Mouse (Mus musculus) urinary bladder, postnatal 25 days (tissue): ENCODE results near the gene Syt15.
A peak's percentile ranks its signal among the peaks of the same experiment; 100 is the strongest.

Source experiments
- DNase-seq: peaks from one replicate; pipeline ENCODE4 v3.0.0; 2022; ENCODE audit warnings: low spot score

The Syt15 gene

DNA sequence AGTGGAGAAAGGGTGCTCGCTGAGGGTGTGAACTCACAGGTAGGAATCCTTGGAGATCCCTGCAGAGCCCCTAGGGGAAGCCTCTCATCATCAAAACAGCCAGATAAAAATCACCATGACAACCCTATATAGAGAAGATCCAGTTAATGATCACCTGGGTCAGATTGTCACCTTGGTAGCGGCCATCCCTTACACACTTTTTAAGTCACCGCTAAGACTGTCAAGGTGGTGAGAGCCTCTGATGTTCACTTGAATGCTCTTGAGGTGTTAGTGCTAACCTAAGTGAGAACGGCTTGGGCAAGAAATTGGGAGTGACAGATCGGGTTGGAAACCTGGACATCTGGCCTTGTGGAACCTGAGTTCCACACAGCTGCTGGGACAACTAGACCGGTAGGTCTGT is at the start of gene Syt15:
TSS of gene Syt15 (plus strand) at position 301 of the 400 bp plus-strand sequence.
- no peak for DNase-seq

- no peak for DNase-seq
Observed at GRCm38 (mm10) chr14:34171107-34171506, 48.3 kb upstream of the Syt15 start.

GRCm38 (mm10) chr14:34179351-34179750 is 40.0 kb upstream of the Syt15 start:
- DNase-seq, result no peak

DNA sequence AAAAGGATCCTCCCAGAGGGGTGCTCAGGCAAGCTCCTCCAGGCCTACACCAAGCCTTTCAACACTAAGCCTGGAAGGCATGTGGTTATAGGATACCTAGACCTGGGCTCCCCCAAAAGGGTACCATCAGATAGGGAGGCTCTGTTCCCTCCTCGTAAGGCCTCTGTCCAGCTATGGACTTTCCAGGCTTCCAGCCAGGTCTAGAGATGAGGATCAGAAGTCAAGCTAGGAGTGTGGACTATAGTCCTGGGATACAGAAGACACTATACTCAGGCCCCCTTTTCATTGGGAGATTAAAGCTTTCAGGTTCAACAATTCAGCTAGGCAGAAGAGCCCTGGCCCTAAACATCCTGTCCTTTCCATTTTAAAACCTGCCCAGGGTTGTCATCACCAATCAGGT is 36.3 kb upstream of the Syt15 start:
- DNase-seq, result no peak

DNA sequence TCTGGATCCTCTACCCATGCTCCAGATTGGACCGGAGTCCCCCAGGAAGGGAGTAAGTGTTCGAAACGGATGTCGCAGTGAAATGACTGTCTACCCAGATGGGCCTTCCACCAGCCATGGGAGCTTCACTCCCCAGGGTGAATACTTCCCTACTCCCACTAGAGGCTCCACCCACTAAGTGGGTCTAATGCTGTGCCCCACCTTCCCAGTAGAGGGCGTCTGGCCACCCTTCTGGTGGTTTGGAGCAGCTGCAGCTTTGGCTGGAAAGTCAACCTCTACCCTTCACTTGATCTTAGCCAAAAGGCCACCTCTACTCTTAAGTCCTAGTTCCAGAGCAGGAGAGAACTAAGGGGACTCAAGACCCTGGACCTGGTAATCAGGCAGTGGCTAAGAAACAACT is 30.8 kb upstream of the Syt15 start:
- peak; percentile 19 for DNase-seq

- no peak for DNase-seq
Observed at GRCm38 (mm10) chr14:34190361-34190760, 29.0 kb upstream of the Syt15 start.

- DNase-seq, result no peak
Observed at GRCm38 (mm10) chr14:34193879-34194278, 25.5 kb upstream of the Syt15 start.

DNA sequence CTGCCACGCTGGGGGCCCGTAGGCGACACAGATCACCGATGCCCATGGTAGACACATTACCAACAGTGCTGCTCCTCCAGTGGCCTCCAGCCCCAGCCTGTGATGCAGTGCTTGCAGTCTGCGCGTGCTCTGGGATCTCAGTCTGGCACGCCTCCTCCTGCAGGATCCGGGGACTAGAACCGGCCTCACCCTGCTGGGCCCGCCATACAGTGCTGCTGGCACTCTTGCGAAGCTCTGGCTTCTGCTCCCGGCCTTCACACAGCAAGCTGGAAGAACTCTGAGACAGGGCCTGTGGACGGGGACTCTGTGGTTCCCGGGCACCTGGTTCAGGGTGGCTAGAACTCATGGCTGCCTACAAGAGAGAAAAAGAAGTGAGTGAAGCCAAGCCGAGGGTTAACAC is 23.9 kb upstream of the Syt15 start:
- DNase-seq, result no peak

DNA sequence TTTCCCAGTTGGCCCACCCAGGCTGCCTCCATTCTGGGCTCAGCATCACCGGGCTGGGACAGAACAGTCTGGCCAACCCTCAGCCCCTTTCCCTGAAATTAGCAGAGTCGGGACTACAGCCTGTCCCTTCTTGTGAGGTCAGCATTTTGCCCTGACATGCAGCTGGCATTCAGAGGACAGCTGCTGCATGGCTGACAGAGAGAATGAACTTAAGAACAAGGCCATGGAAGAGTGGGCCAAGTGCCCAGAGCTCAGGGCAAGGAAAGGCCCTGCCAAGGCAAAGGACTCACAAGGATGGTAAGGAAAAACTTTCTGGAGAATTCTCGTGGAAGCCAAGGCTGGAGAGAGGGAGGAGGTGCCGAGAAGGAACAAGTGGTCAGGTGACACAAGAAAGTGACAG is 22.7 kb upstream of the Syt15 start:
- DNase-seq, result no peak

DNA sequence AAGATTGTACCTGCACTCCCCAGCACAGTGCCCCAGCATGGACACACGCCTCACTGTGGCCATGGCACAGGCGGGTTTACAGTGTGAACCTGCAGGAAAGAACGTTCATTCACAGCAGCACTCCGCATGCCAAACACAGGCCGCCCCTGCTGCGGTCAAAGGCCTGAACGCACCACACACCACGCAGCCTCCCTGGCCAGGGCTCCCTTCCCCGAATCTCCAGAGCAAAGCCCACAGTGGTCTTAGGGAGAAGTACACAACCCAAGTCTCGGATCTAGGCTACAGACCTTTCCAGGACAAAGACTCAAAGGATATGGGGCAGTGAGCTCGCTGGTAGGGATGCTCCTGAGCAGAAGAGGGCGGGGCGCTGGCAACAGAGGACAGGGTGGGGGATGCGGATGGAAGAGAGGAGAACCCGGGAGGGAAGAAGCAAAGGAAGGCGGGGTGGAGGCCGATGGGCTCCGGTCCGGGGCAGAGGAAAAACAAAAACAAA is 18.6 kb upstream of the Syt15 start:
- DNase-seq, result peak; percentile 23

GRCm38 (mm10) chr14:34201231-34202035 is 18.0 kb upstream of the Syt15 start, which contains the start of gene Gprin2:
TSS of gene Gprin2 (minus strand) at chr14:34201653.
- DNase-seq, result peak; percentile 41

DNA sequence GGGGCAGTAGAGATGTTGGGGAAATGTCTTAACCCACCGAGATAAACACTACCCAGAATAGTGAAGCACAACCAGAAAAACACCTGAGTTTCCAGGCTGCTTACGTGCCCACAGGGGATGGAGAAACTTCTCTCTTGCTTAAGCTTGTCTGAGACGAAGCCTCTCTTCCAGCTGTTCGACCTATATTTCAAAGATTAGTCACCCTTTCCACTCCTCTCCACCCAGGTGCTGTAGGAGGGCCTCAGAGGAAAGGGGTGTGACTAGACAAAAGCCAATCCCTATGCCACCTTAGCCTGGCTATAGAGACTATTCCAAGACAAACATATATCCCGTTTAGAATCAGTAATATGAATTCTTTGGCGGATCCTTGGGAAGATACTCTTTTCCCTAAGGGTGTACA is 11.4 kb upstream of the Syt15 start:
- DNase-seq, result no peak

- DNase-seq, result peak; percentile 45
Observed at GRCm38 (mm10) chr14:34208651-34209050, 10.7 kb upstream of the Syt15 start.

DNA sequence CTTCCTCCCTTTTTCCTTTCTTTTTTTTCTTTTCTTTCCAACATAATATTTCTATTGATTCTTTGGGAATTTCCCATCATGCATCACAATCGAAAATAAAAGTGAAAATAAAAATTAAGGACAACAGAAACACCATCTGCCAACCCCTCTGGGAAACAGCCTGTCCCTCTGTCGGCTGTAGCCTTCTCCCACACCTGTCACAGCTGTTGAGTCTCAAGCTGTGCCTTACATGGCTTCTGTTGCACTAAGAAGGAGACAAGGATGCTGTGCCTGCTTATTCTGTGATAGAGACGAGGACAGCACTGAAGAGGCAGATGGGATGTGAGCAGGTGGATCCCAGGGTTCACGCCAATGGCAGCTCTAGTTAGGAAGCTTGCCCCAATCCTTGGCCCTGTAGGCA is 10.3 kb upstream of the Syt15 start:
- DNase-seq, result no peak

GRCm38 (mm10) chr14:34209942-34210341 is 9.5 kb upstream of the Syt15 start:
- no peak for DNase-seq

GRCm38 (mm10) chr14:34215451-34216127 is 3.8 kb upstream of the Syt15 start:
- no peak for DNase-seq

- no peak for DNase-seq
Observed at GRCm38 (mm10) chr14:34219786-34220198, 397 bp downstream of the Syt15 start.

GRCm38 (mm10) chr14:34220426-34220825 is 1.0 kb downstream of the Syt15 start:
- DNase-seq, result no peak

DNA sequence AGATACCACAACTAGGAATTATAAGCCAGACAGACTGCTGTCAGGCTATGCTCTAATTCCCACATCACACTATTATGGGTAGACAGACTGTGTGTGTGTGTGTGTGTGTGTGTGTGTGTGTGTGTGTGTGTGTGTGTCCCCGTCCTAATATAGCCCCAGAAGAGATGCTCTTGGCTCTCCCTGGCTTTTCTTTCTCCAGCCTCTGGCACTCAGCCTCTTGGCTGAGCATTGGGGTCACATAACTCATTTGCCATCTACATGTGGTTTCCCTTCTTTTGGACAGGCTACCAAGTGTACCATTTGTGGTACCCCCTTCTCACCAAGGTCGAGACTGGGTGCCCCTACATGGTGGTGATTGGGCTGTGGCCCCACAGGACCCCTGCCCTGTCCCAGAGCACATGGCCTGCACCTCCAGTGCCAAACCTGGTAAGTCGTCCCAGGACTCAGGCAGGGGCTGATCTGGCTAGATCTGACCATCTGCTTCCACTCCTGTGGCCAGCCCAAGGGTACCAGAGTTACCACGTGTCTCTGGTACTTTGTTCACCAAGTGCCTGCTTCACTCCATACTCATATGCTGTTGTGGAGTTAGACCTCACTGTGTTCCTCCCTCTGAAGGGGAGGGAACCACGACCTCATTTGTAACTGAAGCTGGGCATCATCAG is 2.2 kb downstream of the Syt15 start:
- DNase-seq, result no peak

- no peak for DNase-seq
Observed at GRCm38 (mm10) chr14:34223362-34223898, 4.0 kb downstream of the Syt15 start.

GRCm38 (mm10) chr14:34225986-34226385 is 6.6 kb downstream of the Syt15 start:
- DNase-seq, result no peak

GRCm38 (mm10) chr14:34226566-34226965 is 7.2 kb downstream of the Syt15 start:
- no peak for DNase-seq
